Mouse (Mus musculus) testis, postnatal 14 days (tissue): ENCODE data around the gene Epha10.
"Not testable (repeated sequence)": the region's sequence is repeated elsewhere in the genome, so short reads cannot be mapped to it uniquely, and the experiment has no call there.

Experiments
- DNase-seq: peaks from one replicate; pipeline ENCODE4 v3.0.0; 2021; ENCODE audit warnings: low spot score

Gene Epha10

GRCm38 (mm10) chr4:124894508-124895428 is 14.1 kb downstream of the Epha10 start:
- no peak for DNase-seq

- DNase-seq, result no peak
These were observed 17.7 kb downstream of the Epha10 start for GRCm38 (mm10) chr4:124898428-124898827.

- no peak for DNase-seq
These were observed 19.2 kb downstream of the Epha10 start for GRCm38 (mm10) chr4:124899906-124900305.

GRCm38 (mm10) chr4:124905417-124905816 is 24.7 kb downstream of the Epha10 start:
- no peak for DNase-seq

GRCm38 (mm10) chr4:124905971-124906822 is 25.5 kb downstream of the Epha10 start:
- peak; percentile 56 for DNase-seq

GRCm38 (mm10) chr4:124928102-124928501 is 47.4 kb downstream of the Epha10 start:
- no peak for DNase-seq

- DNase-seq, result peak; percentile 96
These were observed 56.1 kb downstream of the Epha10 start, which contains the start of gene 9930104L06Rik for GRCm38 (mm10) chr4:124936613-124937471. TSS of gene 9930104L06Rik (plus strand) at chr4:124937048.

GRCm38 (mm10) chr4:124939211-124939610 is 58.5 kb downstream of the Epha10 start, which contains the start of gene Cdca8:
TSS of gene Cdca8 (minus strand) at chr4:124939311.
- not testable (repeated sequence) for DNase-seq

GRCm38 (mm10) chr4:124943022-124943421 is 62.3 kb downstream of the Epha10 start:
- no peak for DNase-seq

- DNase-seq, result no peak
These were observed 63.1 kb downstream of the Epha10 start for GRCm38 (mm10) chr4:124943781-124944180.

GRCm38 (mm10) chr4:124944961-124945360 is 64.3 kb downstream of the Epha10 start:
- no peak for DNase-seq

GRCm38 (mm10) chr4:124949488-124949887 is 68.8 kb downstream of the Epha10 start:
- DNase-seq, result no peak

- no peak for DNase-seq
These were observed 69.7 kb downstream of the Epha10 start for GRCm38 (mm10) chr4:124950181-124951035.

GRCm38 (mm10) chr4:124951036-124951433 is 70.3 kb downstream of the Epha10 start:
- no peak for DNase-seq

GRCm38 (mm10) chr4:124953546-124953945 is 72.8 kb downstream of the Epha10 start:
- no peak for DNase-seq

- DNase-seq, result peak; percentile 31
These were observed 76.6 kb downstream of the Epha10 start for GRCm38 (mm10) chr4:124957284-124957683.

- DNase-seq, result peak; percentile 33
These were observed 78.4 kb downstream of the Epha10 start for GRCm38 (mm10) chr4:124959062-124959461.

GRCm38 (mm10) chr4:124960940-124961339 is 80.2 kb downstream of the Epha10 start:
- no peak for DNase-seq

- no peak for DNase-seq
These were observed 81.9 kb downstream of the Epha10 start for GRCm38 (mm10) chr4:124962576-124962975.

GRCm38 (mm10) chr4:124964912-124965599 is 84.4 kb downstream of the Epha10 start:
- no peak for DNase-seq
